Comparison of ENCODE assay signal across 11 mouse cellular contexts in genomic region chr10:19362861-19363260, GRCm38 (mm10). TPM values are rescaled to one million over a fixed set of nuclear protein-coding genes. Genes with fewer than 3 reads are reported as not detected.
DNase-seq lines count a peak whose midpoint lies in the region; ATAC-seq and TF ChIP-seq lines count a peak whose summit lies in the region.
"Had no signal": no experiment of that assay in that cellular context is flagged by ENCODE, and none has a peak within 500 bp of the region (broad histone marks: within the 10 kb centered on the region; RNA-seq: fewer than 3 reads in every experiment).

No protein-coding gene starts in this region.

- H3K27me3 ChIP-seq in kidney, embryonic 15.5 days = peaks cover 86% of the 10 kb centered on the region
- peaks cover 2% of the 10 kb centered on the region for H3K27me3 ChIP-seq in kidney, adult 2 months (replicated peaks; ENCODE audit: control insufficient read depth, insufficient read depth, low read length)
- H3K27me3 ChIP-seq in embryonic facial prominence, embryonic 14.5 days (replicated peaks; ENCODE audit: control insufficient read depth, insufficient read depth, low read length) = peaks cover 83% of the 10 kb centered on the region
- H3K27me3 ChIP-seq in hindbrain, embryonic 15.5 days = peaks cover 73% of the 10 kb centered on the region
- peaks cover 53% of the 10 kb centered on the region for H3K27me3 ChIP-seq in midbrain, embryonic 16.5 days (ENCODE audit: control insufficient read depth, insufficient read depth, low read depth, low read length)

- H3K9ac ChIP-seq in kidney, embryonic 15.5 days = no peak overlapping the region
- no peak overlapping the region for H3K9ac ChIP-seq in embryonic facial prominence, embryonic 14.5 days (ENCODE audit: low read depth, low read length)
- no peak overlapping the region for H3K9ac ChIP-seq in hindbrain, embryonic 15.5 days
- no peak overlapping the region for H3K9ac ChIP-seq in midbrain, embryonic 16.5 days (ENCODE audit: low read depth, low read length)

- no peak for TF ChIP-seq CTCF in kidney, adult 2 months (conservative IDR thresholded peaks at IDR 0.05; ENCODE audit: insufficient read depth, insufficient read length, low read depth, low read length)

- no peaks in the 10 kb centered on the region for H3K9me3 ChIP-seq in kidney, embryonic 15.5 days (replicated peaks)
- H3K9me3 ChIP-seq in embryonic facial prominence, embryonic 14.5 days (ENCODE audit: control insufficient read depth, low read length) = no peaks in the 10 kb centered on the region
- no peaks in the 10 kb centered on the region for H3K9me3 ChIP-seq in hindbrain, embryonic 15.5 days
- H3K9me3 ChIP-seq in midbrain, embryonic 16.5 days (replicated peaks; ENCODE audit: control insufficient read depth, low read length, poor library complexity, severe bottlenecking) = no peaks in the 10 kb centered on the region

- H3K36me3 ChIP-seq in kidney, embryonic 15.5 days = no peaks in the 10 kb centered on the region
- H3K36me3 ChIP-seq in kidney, adult 2 months (ENCODE audit: control insufficient read depth, insufficient read depth, low read length) = no peaks in the 10 kb centered on the region
- no peaks in the 10 kb centered on the region for H3K36me3 ChIP-seq in embryonic facial prominence, embryonic 14.5 days (ENCODE audit: control insufficient read depth, insufficient read depth, low read length)
- H3K36me3 ChIP-seq in hindbrain, embryonic 15.5 days = no peaks in the 10 kb centered on the region
- H3K36me3 ChIP-seq in midbrain, embryonic 16.5 days (ENCODE audit: control insufficient read depth, insufficient read depth, low read length) = no peaks in the 10 kb centered on the region

- no peak for ATAC-seq in kidney, embryonic 15.5 days (replicated peaks; ENCODE audit: low FRiP score)
- no peak for ATAC-seq in embryonic facial prominence, embryonic 14.5 days (ENCODE audit: low read depth)
- no peak for ATAC-seq in hindbrain, embryonic 15.5 days (ENCODE audit: low FRiP score, low read depth)
- no peak for ATAC-seq in midbrain, embryonic 16.5 days
- ATAC-seq: inflammation-experienced regulatory T-cells, adult 6 months had no signal

- WGBS in kidney, embryonic 15.5 days = 3% methylated on average over 17 of the region's 17 CpGs
- 3% methylated on average over 17 of the region's 17 CpGs for WGBS in kidney, adult 2 months
- 1% methylated on average over 17 of the region's 17 CpGs for WGBS in embryonic facial prominence, embryonic 14.5 days
- WGBS in hindbrain, embryonic 15.5 days = 3% methylated on average over 17 of the region's 17 CpGs
- 2% methylated on average over 17 of the region's 17 CpGs for WGBS in midbrain, embryonic 16.5 days

- DNase-seq in kidney, adult 2 months = no peak
- DNase-seq in embryonic facial prominence, embryonic 14.5 days (ENCODE audit: low spot score) = no peak
- no peak for DNase-seq in layer of hippocampus, postnatal 25 days (ENCODE audit: extremely low spot score in 1 of 2, low spot score in 1 of 2)
- DNase-seq in adrenal gland, adult 8-10 months = no peak
- DNase-seq in cerebellum, postnatal 10 days = no peak
- DNase-seq: adrenal gland, postnatal 36 days; right cerebral cortex, postnatal 25 days had no signal

- TF ChIP-seq POLR2A in kidney, adult 2 months (IDR thresholded peaks at IDR 0.05; ENCODE audit: low read depth, low read length) = no peak

- peak overlapping the region; percentile 13 for H3K4me3 ChIP-seq in kidney, embryonic 15.5 days (replicated peaks)
- H3K4me3 ChIP-seq in kidney, adult 2 months (ENCODE audit: insufficient read depth, low read depth, low read length) = no peak overlapping the region
- peak overlapping the region; percentile 21; the same call in 1 of the 2 replicates for H3K4me3 ChIP-seq in embryonic facial prominence, embryonic 14.5 days (ENCODE audit: low read depth, low read length)
- peak overlapping the region; percentile 21 for H3K4me3 ChIP-seq in hindbrain, embryonic 15.5 days
- peak overlapping the region; percentile 8; the same call in 1 of the 2 replicates for H3K4me3 ChIP-seq in midbrain, embryonic 16.5 days (ENCODE audit: low read depth, low read length)

- peak overlapping the region; percentile 45 for H3K4me2 ChIP-seq in kidney, embryonic 15.5 days
- peak overlapping the region; percentile 21 for H3K4me2 ChIP-seq in embryonic facial prominence, embryonic 14.5 days (ENCODE audit: low read depth, low read length)
- peak overlapping the region; percentile 38 for H3K4me2 ChIP-seq in hindbrain, embryonic 15.5 days
- peak overlapping the region; percentile 21 for H3K4me2 ChIP-seq in midbrain, embryonic 16.5 days (ENCODE audit: low read length)

- no peak overlapping the region for H3K27ac ChIP-seq in kidney, embryonic 15.5 days
- no peak overlapping the region for H3K27ac ChIP-seq in kidney, adult 2 months (ENCODE audit: insufficient read depth, low read depth, low read length)
- no peak overlapping the region for H3K27ac ChIP-seq in embryonic facial prominence, embryonic 14.5 days (replicated peaks; ENCODE audit: low read depth, low read length)
- no peak overlapping the region for H3K27ac ChIP-seq in hindbrain, embryonic 15.5 days (replicated peaks)
- no peak overlapping the region for H3K27ac ChIP-seq in midbrain, embryonic 16.5 days (ENCODE audit: low read length)

- H3K4me1 ChIP-seq in kidney, embryonic 15.5 days = 0 out of 2 replicates have a peak, but pooled peaks cover 13% of the 10 kb centered on the region
- H3K4me1 ChIP-seq in kidney, adult 2 months (ENCODE audit: control insufficient read depth, insufficient read depth, low read length) = no peaks in the 10 kb centered on the region
- H3K4me1 ChIP-seq in embryonic facial prominence, embryonic 14.5 days (ENCODE audit: control insufficient read depth, insufficient read depth, low read length) = no peaks in the 10 kb centered on the region
- peaks cover 6% of the 10 kb centered on the region; the same call in 1 of the 2 replicates for H3K4me1 ChIP-seq in hindbrain, embryonic 15.5 days (replicated peaks)
- peaks cover 5% of the 10 kb centered on the region; the same call in 1 of the 2 replicates for H3K4me1 ChIP-seq in midbrain, embryonic 16.5 days (ENCODE audit: control insufficient read depth, insufficient read depth, low read length)

RNA-seq across cellular contexts. Expression of gene Olig3, which starts 6.5 kb away (rescaled TPM):
- not detected in 2 replicates for polyA plus RNA-seq in kidney, embryonic 15.5 days (2015; fragmentation: Nextera tagmentation; extraction: Ambion mirVana)
- not detected in 2 replicates for polyA plus RNA-seq in kidney, adult 2 months (2012; rRNA removed)
- 0.13 TPM in 1 of 2 replicates, not detected in the other for polyA plus RNA-seq in embryonic facial prominence, embryonic 14.5 days (2014; fragmentation: Nextera tagmentation; extraction: Ambion mirVana)
- 11.3 and 11.6 TPM in 2 replicates for polyA plus RNA-seq in hindbrain, embryonic 15.5 days (2015; fragmentation: Nextera tagmentation; extraction: Ambion mirVana)
- 1.3 and 3.5 TPM in 2 replicates for polyA plus RNA-seq in midbrain, embryonic 16.5 days (2015; fragmentation: Nextera tagmentation; extraction: Ambion mirVana)
- total RNA-seq in layer of hippocampus, postnatal 25 days (2021) = not detected
- total RNA-seq in adrenal gland, adult 8-10 months (2022) = not detected
- total RNA-seq: adrenal gland, postnatal 36 days had no signal
- polyA plus RNA-seq: inflammation-experienced regulatory T-cells, adult 6 months had no signal
